Mouse (Mus musculus) bone marrow, adult 2 months (tissue): Measurements from ENCODE around the gene Dlec1. TPM values are rescaled to one million over a fixed set of nuclear protein-coding genes. Genes with fewer than 3 reads are reported as not detected.

Experiments
- H3K27ac ChIP-seq: fragments of 200-500 bp; 2 replicates; pipeline ENCODE4 v1.5.1; 2012; ENCODE audit warnings: low read depth, mild to moderate bottlenecking, control low read depth, inconsistent platforms, low read length; ENCODE audit not compliant: control insufficient read depth, poor library complexity, insufficient read depth
- H3K4me1 ChIP-seq: fragments of 200-500 bp; 2 replicates; pipeline ENCODE4 v1.6.1; 2011; ENCODE audit warnings: low read length; ENCODE audit not compliant: control insufficient read depth, insufficient read depth
- H3K4me3 ChIP-seq: fragments of 200-500 bp; replicated peaks from 2 replicates; pipeline ENCODE3; 2011; ENCODE audit warnings: mild to moderate bottlenecking, low read depth, low read length, control low read depth; ENCODE audit not compliant: control insufficient read depth
- CTCF ChIP-seq: fragments of 200-500 bp; IDR thresholded peaks from 2 replicates; pipeline ENCODE4 v1.5.1; 2011; ENCODE audit warnings: low read length, control low read depth; ENCODE audit not compliant: control insufficient read depth, insufficient read depth
- POLR2A ChIP-seq: fragments of 200-500 bp; IDR thresholded peaks from 2 replicates; pipeline ENCODE4 v1.6.1; 2011; ENCODE audit warnings: low read depth, mild to moderate bottlenecking, control low read depth, low read length, borderline replicate concordance; ENCODE audit not compliant: control insufficient read depth
- WGBS: fragments of 180-500 bp; shearing (Covaris S2); methylation state at CpG from one replicate; pipeline ENCODE4 v1.1.7; 2018; 5-methylcytosine and 5-hydroxymethylcytosine counted together
- polyA plus RNA-seq: library from polyadenylated mRNA; stranded (reverse); fragments of >200 nt; gene quantifications from 2 replicates; pipeline ENCODE4 v1.2.4, GENCODE M21; 2011; ENCODE audit warnings: low replicate concordance; ENCODE audit not compliant: missing spikeins, insufficient read depth, insufficient read length

The Dlec1 gene
- polyA plus RNA-seq, 1 experiment: 2.5 TPM

- H3K27ac ChIP-seq: no peak within 1 kb of the TSS
- no peaks in the 10 kb centered on the region for H3K4me1 ChIP-seq
- 13% methylated on average over 45 of the region's 45 CpGs for WGBS
- no peak within 1 kb of the TSS for H3K4me3 ChIP-seq
- no peak for TF ChIP-seq CTCF
- no peak for TF ChIP-seq POLR2A
Measured at GRCm38 (mm10) chr9:119093419-119094295, 8.6 kb upstream of the Dlec1 start, which contains the start of gene Plcd1. Gene Plcd1, minus strand, starts transcription at chr9:119093502.

GRCm38 (mm10) chr9:119094462-119095109 lies 7.7 kb upstream of the Dlec1 start:
- H3K4me3 ChIP-seq: no peak overlapping the region
- TF ChIP-seq POLR2A (no peak), CTCF (no peak)
- 66% methylated on average over 13 of the region's 13 CpGs for WGBS
- no peaks in the 10 kb centered on the region for H3K4me1 ChIP-seq
- H3K27ac ChIP-seq: no peak overlapping the region

- Histone ChIP-seq H3K4me1 (no peaks in the 10 kb centered on the region), H3K27ac (no peak overlapping the region), H3K4me3 (no peak overlapping the region)
- 25% methylated on average over 15 of the region's 15 CpGs for WGBS
- TF ChIP-seq POLR2A (no peak), CTCF (no peak)
Measured at GRCm38 (mm10) chr9:119100177-119100898, 1.9 kb upstream of the Dlec1 start.

GRCm38 (mm10) chr9:119102783-119103113 lies 470 bp downstream of the Dlec1 start:
- 3% methylated on average over 19 of the region's 19 CpGs for WGBS
- TF ChIP-seq POLR2A: no peak
- no peak for TF ChIP-seq CTCF
- H3K4me1 ChIP-seq: no peaks in the 10 kb centered on the region
- H3K27ac ChIP-seq: no peak overlapping the region
- peak overlapping the region; percentile 67 for H3K4me3 ChIP-seq

DNA sequence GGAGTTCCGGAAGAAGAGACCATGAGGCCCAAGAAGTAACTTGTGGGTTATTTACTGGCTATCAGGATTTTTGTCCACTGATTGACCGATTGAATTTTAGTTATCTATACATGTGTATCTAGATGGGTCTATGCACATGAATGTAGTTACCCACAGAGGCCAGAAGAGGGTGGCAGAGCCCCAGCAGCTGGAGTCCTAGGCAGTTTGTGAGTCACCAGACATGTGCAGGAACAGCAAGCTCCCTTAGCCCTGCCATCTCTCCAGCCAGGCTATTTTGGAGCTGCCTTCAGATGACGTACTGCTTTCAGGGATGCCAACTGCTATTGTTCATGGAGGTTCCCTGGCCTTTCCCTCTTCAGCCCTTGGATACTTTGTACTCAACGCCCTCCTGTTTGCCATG lies 5.3 kb downstream of the Dlec1 start:
- Histone ChIP-seq H3K27ac (no peak overlapping the region), H3K4me3 (no peak overlapping the region), H3K4me1 (no peaks in the 10 kb centered on the region)
- TF ChIP-seq POLR2A (no peak), CTCF (peak; percentile 48)
- 83% methylated on average over 4 of the region's 4 CpGs for whole genome bisulfite sequencing

DNA sequence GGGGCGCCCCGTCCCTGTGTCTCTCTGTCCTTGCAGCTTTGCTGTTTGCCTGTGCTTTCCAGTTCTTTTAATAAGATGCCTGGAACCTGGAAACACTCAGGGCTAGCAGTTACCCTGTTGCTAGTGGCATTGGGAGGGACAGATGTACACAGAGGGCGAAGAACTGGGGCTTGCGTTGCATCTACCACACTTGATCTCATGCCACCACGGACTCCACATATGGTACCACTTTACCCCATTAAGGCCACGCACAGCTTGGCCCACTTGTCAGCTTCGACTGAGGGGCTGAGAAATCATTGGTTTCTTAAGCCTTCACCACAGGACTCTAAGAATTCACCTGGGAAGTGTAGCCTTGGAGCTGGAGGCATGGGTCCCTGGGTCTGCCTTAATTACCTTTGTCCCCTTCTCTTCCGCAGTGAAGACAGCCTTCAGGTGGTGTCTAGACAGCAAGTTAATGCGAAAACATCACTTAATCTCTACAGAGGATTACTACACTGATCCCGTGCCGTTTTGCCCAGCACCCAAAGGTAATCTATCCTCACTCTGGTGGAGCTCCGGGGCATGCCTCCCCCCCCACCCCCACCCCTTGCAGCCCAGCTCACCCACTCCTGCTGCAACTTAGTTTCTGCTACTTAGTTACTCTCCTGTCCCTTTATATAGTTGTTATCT lies 7.5 kb downstream of the Dlec1 start:
- H3K4me3 ChIP-seq: no peak overlapping the region
- H3K27ac ChIP-seq: no peak overlapping the region
- WGBS: 68% methylated on average over 12 of the region's 12 CpGs
- TF ChIP-seq POLR2A: no peak
- TF ChIP-seq CTCF: no peak
- H3K4me1 ChIP-seq: no peaks in the 10 kb centered on the region

- no peaks in the 10 kb centered on the region for H3K4me1 ChIP-seq
- H3K27ac ChIP-seq: no peak overlapping the region
- no peak for TF ChIP-seq CTCF
- no peak for TF ChIP-seq POLR2A
- H3K4me3 ChIP-seq: no peak overlapping the region
- 70% methylated on average over 3 of the region's 3 CpGs for WGBS
Measured at GRCm38 (mm10) chr9:119110640-119111039, 8.4 kb downstream of the Dlec1 start.
